In genomic region chr4:137038501-137038900, GRCm38 (mm10) we compare ENCODE assay signal across 24 mouse cellular contexts. TPM values are rescaled to one million over a fixed set of nuclear protein-coding genes. Genes with fewer than 3 reads are reported as not detected.
DNase-seq lines count a peak whose midpoint lies in the region; ATAC-seq and TF ChIP-seq lines count a peak whose summit lies in the region.
"Had no signal": no experiment of that assay in that cellular context is flagged by ENCODE, and none has a peak within 500 bp of the region (broad histone marks: within the 10 kb centered on the region; RNA-seq: fewer than 3 reads in every experiment).

No protein-coding gene starts in this region.

- 0 out of 2 replicates have a peak overlapping the region, but pooled peaks have one; percentile 11 for H3K27ac ChIP-seq in hindbrain, embryonic 14.5 days
- H3K27ac ChIP-seq in hindbrain, embryonic 12.5 days, result no peak overlapping the region
- H3K27ac ChIP-seq in midbrain, embryonic 15.5 days, result 0 out of 2 replicates have a peak overlapping the region, but pooled peaks have one; percentile 26
- no peak overlapping the region for H3K27ac ChIP-seq in midbrain, postnatal 0 days (ENCODE audit: low read depth, low read length)
- 0 out of 2 replicates have a peak overlapping the region, but pooled peaks have one; percentile 47 for H3K27ac ChIP-seq in limb, embryonic 15.5 days
- no peak overlapping the region for H3K27ac ChIP-seq in kidney, embryonic 15.5 days
- H3K27ac ChIP-seq: forebrain, embryonic 10.5 days; heart, embryonic 10.5 days; intestine, embryonic 15.5 days; layer of hippocampus, adult 2 months; macrophage had no signal

- no peak overlapping the region for H3K4me2 ChIP-seq in hindbrain, embryonic 14.5 days (replicated peaks)
- H3K4me2 ChIP-seq in hindbrain, embryonic 12.5 days (replicated peaks), result no peak overlapping the region
- H3K4me2 ChIP-seq in midbrain, embryonic 15.5 days, result no peak overlapping the region
- H3K4me2 ChIP-seq in midbrain, postnatal 0 days (ENCODE audit: low read depth, low read length, poor library complexity, severe bottlenecking), result no peak overlapping the region
- no peak overlapping the region for H3K4me2 ChIP-seq in limb, embryonic 15.5 days
- no peak overlapping the region for H3K4me2 ChIP-seq in kidney, embryonic 15.5 days
- H3K4me2 ChIP-seq: intestine, embryonic 15.5 days had no signal

- no peak overlapping the region for H3K4me3 ChIP-seq in hindbrain, embryonic 14.5 days (replicated peaks; ENCODE audit: low read length)
- H3K4me3 ChIP-seq in hindbrain, embryonic 12.5 days, result no peak overlapping the region
- H3K4me3 ChIP-seq in midbrain, embryonic 15.5 days, result no peak overlapping the region
- no peak overlapping the region for H3K4me3 ChIP-seq in midbrain, postnatal 0 days (ENCODE audit: low read depth, low read length)
- H3K4me3 ChIP-seq in limb, embryonic 15.5 days, result no peak overlapping the region
- no peak overlapping the region for H3K4me3 ChIP-seq in kidney, embryonic 15.5 days (replicated peaks)
- H3K4me3 ChIP-seq: forebrain, embryonic 10.5 days; heart, embryonic 10.5 days; intestine, embryonic 15.5 days; layer of hippocampus, adult 2 months had no signal

- DNase-seq in cerebellum, adult 11-12 months, result peak; percentile 59
- DNase-seq in cerebellum, adult 11 months, result no peak
- DNase-seq in hindbrain, embryonic 14.5 days (ENCODE audit: low spot score), result no peak
- DNase-seq in midbrain, postnatal 0 days (ENCODE audit: low spot score), result no peak
- DNase-seq: adrenal gland, postnatal 25 days; embryo, embryonic 11 days; gastrocnemius, postnatal 10 days; heart, postnatal 4 days; kidney, adult 8-10 months; kidney, postnatal 25 days; layer of hippocampus, postnatal 36 days; thymus, adult 18-20 months; thymus, postnatal 36 days had no signal

- H3K4me1 ChIP-seq in hindbrain, embryonic 14.5 days (replicated peaks; ENCODE audit: control insufficient read depth, insufficient read depth, low read length), result peaks cover 32% of the 10 kb centered on the region
- H3K4me1 ChIP-seq in hindbrain, embryonic 12.5 days, result peaks cover 19% of the 10 kb centered on the region
- peaks cover 44% of the 10 kb centered on the region for H3K4me1 ChIP-seq in midbrain, embryonic 15.5 days
- peaks cover 5% of the 10 kb centered on the region; the same call in 1 of the 2 replicates for H3K4me1 ChIP-seq in midbrain, postnatal 0 days (ENCODE audit: insufficient read depth, low read length)
- H3K4me1 ChIP-seq in limb, embryonic 15.5 days, result peaks cover 36% of the 10 kb centered on the region
- H3K4me1 ChIP-seq in kidney, embryonic 15.5 days, result peaks cover 24% of the 10 kb centered on the region

- H3K9ac ChIP-seq in hindbrain, embryonic 14.5 days, result no peak overlapping the region
- no peak overlapping the region for H3K9ac ChIP-seq in hindbrain, embryonic 12.5 days
- no peak overlapping the region for H3K9ac ChIP-seq in midbrain, embryonic 15.5 days
- H3K9ac ChIP-seq in midbrain, postnatal 0 days (replicated peaks; ENCODE audit: low read length, poor library complexity, severe bottlenecking), result no peak overlapping the region
- no peak overlapping the region for H3K9ac ChIP-seq in limb, embryonic 15.5 days
- no peak overlapping the region for H3K9ac ChIP-seq in kidney, embryonic 15.5 days
- H3K9ac ChIP-seq: intestine, embryonic 15.5 days had no signal

- 71% methylated on average over 3 of the region's 3 CpGs for WGBS in hindbrain, embryonic 14.5 days
- WGBS in hindbrain, embryonic 12.5 days, result 85% methylated on average over 3 of the region's 3 CpGs
- WGBS in midbrain, embryonic 15.5 days, result 50% methylated on average over 3 of the region's 3 CpGs
- WGBS in midbrain, postnatal 0 days, result 41% methylated on average over 3 of the region's 3 CpGs
- 45% methylated on average over 3 of the region's 3 CpGs for WGBS in limb, embryonic 15.5 days
- WGBS in kidney, embryonic 15.5 days, result 85% methylated on average over 3 of the region's 3 CpGs

- no peak for TF ChIP-seq CTCF in midbrain, postnatal 0 days (IDR thresholded peaks at IDR 0.05)

- no peaks in the 10 kb centered on the region for H3K36me3 ChIP-seq in hindbrain, embryonic 14.5 days (replicated peaks; ENCODE audit: control insufficient read depth, insufficient read depth)
- no peaks in the 10 kb centered on the region for H3K36me3 ChIP-seq in hindbrain, embryonic 12.5 days
- no peaks in the 10 kb centered on the region for H3K36me3 ChIP-seq in midbrain, embryonic 15.5 days (replicated peaks)
- no peaks in the 10 kb centered on the region for H3K36me3 ChIP-seq in midbrain, postnatal 0 days (ENCODE audit: insufficient read depth, low read length)
- no peaks in the 10 kb centered on the region for H3K36me3 ChIP-seq in limb, embryonic 15.5 days
- H3K36me3 ChIP-seq in kidney, embryonic 15.5 days, result no peaks in the 10 kb centered on the region
- H3K36me3 ChIP-seq: forebrain, embryonic 10.5 days; heart, embryonic 10.5 days; intestine, embryonic 15.5 days had no signal

- H3K9me3 ChIP-seq in hindbrain, embryonic 14.5 days (ENCODE audit: control insufficient read depth, low read length), result no peaks in the 10 kb centered on the region
- H3K9me3 ChIP-seq in hindbrain, embryonic 12.5 days (replicated peaks), result no peaks in the 10 kb centered on the region
- H3K9me3 ChIP-seq in midbrain, embryonic 15.5 days, result no peaks in the 10 kb centered on the region
- H3K9me3 ChIP-seq in midbrain, postnatal 0 days (ENCODE audit: low read length), result no peaks in the 10 kb centered on the region
- H3K9me3 ChIP-seq in limb, embryonic 15.5 days, result no peaks in the 10 kb centered on the region
- H3K9me3 ChIP-seq in kidney, embryonic 15.5 days (replicated peaks), result no peaks in the 10 kb centered on the region
- H3K9me3 ChIP-seq: forebrain, embryonic 10.5 days; heart, embryonic 10.5 days; intestine, embryonic 15.5 days had no signal

- no peak for ATAC-seq in hindbrain, embryonic 14.5 days (ENCODE audit: low FRiP score)
- no peak for ATAC-seq in hindbrain, embryonic 12.5 days (ENCODE audit: low FRiP score)
- no peak for ATAC-seq in midbrain, embryonic 15.5 days (replicated peaks)
- no peak for ATAC-seq in midbrain, postnatal 0 days (ENCODE audit: low FRiP score)
- ATAC-seq in limb, embryonic 15.5 days (ENCODE audit: insufficient number of reproducible peaks, low FRiP score, low TSS enrichment, low read depth), result no peak
- no peak for ATAC-seq in kidney, embryonic 15.5 days (replicated peaks; ENCODE audit: low FRiP score)
- ATAC-seq: forebrain, embryonic 16.5 days; intestine, embryonic 15.5 days; lung, postnatal 0 days had no signal

- H3K27me3 ChIP-seq in hindbrain, embryonic 14.5 days (ENCODE audit: control insufficient read depth, insufficient read depth, low read length), result no peaks in the 10 kb centered on the region
- no peaks in the 10 kb centered on the region for H3K27me3 ChIP-seq in hindbrain, embryonic 12.5 days
- H3K27me3 ChIP-seq in midbrain, embryonic 15.5 days (replicated peaks), result no peaks in the 10 kb centered on the region
- H3K27me3 ChIP-seq in midbrain, postnatal 0 days (ENCODE audit: insufficient read depth, low read length), result no peaks in the 10 kb centered on the region
- no peaks in the 10 kb centered on the region for H3K27me3 ChIP-seq in limb, embryonic 15.5 days
- no peaks in the 10 kb centered on the region for H3K27me3 ChIP-seq in kidney, embryonic 15.5 days
- H3K27me3 ChIP-seq: intestine, embryonic 15.5 days had no signal

RNA-seq across cellular contexts. Expression of gene Zbtb40, which starts 10.1 kb away (rescaled TPM):
- polyA plus RNA-seq in hindbrain, embryonic 14.5 days (2014; fragmentation: Nextera tagmentation; extraction: Ambion mirVana), result 4.5 and 5.0 TPM in 2 replicates
- polyA plus RNA-seq in hindbrain, embryonic 12.5 days (2016; fragmentation: Nextera tagmentation; extraction: Ambion mirVana), result 6.0 and 7.2 TPM in 2 replicates
- 3.9 and 4.6 TPM in 2 replicates for polyA plus RNA-seq in midbrain, embryonic 15.5 days (2015; fragmentation: Nextera tagmentation; extraction: Ambion mirVana)
- total RNA-seq in midbrain, postnatal 0 days (2014; rRNA removed), result 7.5 and 8.4 TPM in 2 replicates
- polyA plus RNA-seq in midbrain, postnatal 0 days (2015; fragmentation: Nextera tagmentation; extraction: Ambion mirVana), result 0.99 and 1.2 TPM in 2 replicates
- 3.7 and 3.9 TPM in 2 replicates for polyA plus RNA-seq in limb, embryonic 15.5 days (2015; fragmentation: Nextera tagmentation; extraction: Ambion mirVana)
- 4.1 and 4.6 TPM in 2 replicates for polyA plus RNA-seq in kidney, embryonic 15.5 days (2015; fragmentation: Nextera tagmentation; extraction: Ambion mirVana)

Comparison
In these comparisons a context has a peak if more than half of its experiments do, and no peak if none do; other contexts are left out.
1. H3K27ac ChIP-seq: peak in hindbrain, embryonic 14.5 days (single experiment), midbrain, embryonic 15.5 days (single experiment) and limb, embryonic 15.5 days (single experiment); none in hindbrain, embryonic 12.5 days (single experiment), midbrain, postnatal 0 days (single experiment) and kidney, embryonic 15.5 days (single experiment).